Mouse (Mus musculus) heart, postnatal 0 days (tissue): ENCODE measurements around the gene Iqch. TPM values are rescaled to one million over a fixed set of nuclear protein-coding genes. Genes with fewer than 3 reads are reported as not detected.

Experiments
- ATAC-seq: fragments of 200-750 bp; cut with Nextera tagmentation; 2 replicates; pipeline ENCODE4 v1.8.0; 2017; ENCODE audit warnings: low read depth, moderate number of reproducible peaks, moderate library complexity; ENCODE audit not compliant: insufficient read depth
- DNase-seq: peaks from one replicate; pipeline ENCODE4 v3.0.0-alpha.2; 2016; ENCODE audit warnings: low spot score
- H3K27ac ChIP-seq: fragments of 300-500 bp; sonication (generic); 2 replicates; pipeline ENCODE4 v1.5.1; 2014; ENCODE audit warnings: low read depth, mild to moderate bottlenecking
- H3K27me3 ChIP-seq: fragments of 300-500 bp; sonication (generic); 2 replicates; pipeline ENCODE4 v1.6.1; 2014; ENCODE audit warnings: low read length, mixed read lengths; ENCODE audit not compliant: control insufficient read depth, insufficient read depth
- H3K36me3 ChIP-seq: fragments of 300-500 bp; sonication (generic); replicated peaks from 2 replicates; pipeline ENCODE4 v1.6.1; 2014; ENCODE audit warnings: low read length, mixed read lengths; ENCODE audit not compliant: control insufficient read depth, insufficient read depth
- H3K4me1 ChIP-seq: fragments of 300-500 bp; sonication (generic); 2 replicates; pipeline ENCODE4 v1.6.1; 2014; ENCODE audit warnings: antibody characterized with exemption; ENCODE audit not compliant: control insufficient read depth, insufficient read depth
- H3K4me2 ChIP-seq: fragments of 300-500 bp; sonication (generic); 2 replicates; pipeline ENCODE4 v1.6.1; 2014; ENCODE audit warnings: low read depth, mild to moderate bottlenecking, low read length, moderate library complexity
- H3K4me3 ChIP-seq: fragments of 300-500 bp; sonication (generic); 2 replicates; pipeline ENCODE4 v1.5.1; 2014; ENCODE audit warnings: low read depth, low read length
- H3K9ac ChIP-seq: fragments of 300-500 bp; sonication (generic); replicated peaks from 2 replicates; pipeline ENCODE4 v1.6.1; 2014; ENCODE audit warnings: low read depth, low read length, mixed read lengths
- H3K9me3 ChIP-seq: fragments of 300-500 bp; sonication (generic); replicated peaks from 2 replicates; pipeline ENCODE4 v1.6.1; 2016; ENCODE audit warnings: low read length; ENCODE audit not compliant: control insufficient read depth
- CTCF ChIP-seq: IDR thresholded peaks from 2 replicates; pipeline ENCODE4 v1.5.1; 2016; ENCODE audit warnings: antibody characterized with exemption, control low read depth, low read depth
- EP300 ChIP-seq: IDR thresholded peaks from 2 replicates; pipeline ENCODE4 v1.6.1; 2016; ENCODE audit warnings: antibody characterized with exemption, low read depth
- WGBS: fragments of 180-500 bp; shearing (Covaris S2); extraction: QIAGEN DNeasy Blood & Tissue Kit; methylation state at CpG from one replicate; pipeline ENCODE4 v1.1.7; 2014; 5-methylcytosine and 5-hydroxymethylcytosine counted together
- polyA plus RNA-seq: library from polyadenylated mRNA; unstranded; fragments of >200 nt; fragmentation: Nextera tagmentation; extraction: Ambion mirVana; gene quantifications from 2 replicates; pipeline ENCODE4 v1.2.1, GENCODE M21; 2015
- total RNA-seq: library from RNA; depleted of rRNA; stranded (reverse); fragments of >200 nt; gene quantifications from 2 replicates; pipeline ENCODE4 v1.2.3, GENCODE M21; 2014; ENCODE audit warnings: low replicate concordance

The Iqch gene
- total and polyA plus RNA-seq, 2 experiments from 2014 or later: 0.03 TPM; not detected in 1

DNA sequence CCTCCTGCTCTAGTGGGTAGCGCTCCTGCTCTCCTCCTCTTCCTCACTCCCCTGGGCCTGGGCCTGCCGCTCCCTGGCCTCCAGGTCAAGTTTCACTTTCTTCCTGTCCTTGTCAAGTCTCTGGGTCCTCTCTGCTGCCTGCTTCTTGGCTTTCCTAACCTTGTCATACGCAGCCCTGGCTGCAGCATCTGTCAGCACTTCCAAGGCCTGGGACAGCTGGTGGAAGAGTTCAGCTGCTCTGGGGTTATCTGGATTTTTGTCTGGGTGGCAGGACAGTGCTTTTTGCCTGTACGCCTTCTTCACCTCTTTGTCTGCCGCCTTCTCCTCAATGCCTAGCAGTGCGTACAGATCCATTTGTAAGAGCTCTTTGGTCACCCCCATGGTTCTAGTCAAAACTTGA is 158.6 kb downstream of the Iqch start:
- Histone ChIP-seq H3K9me3 (no peaks in the 10 kb centered on the region), H3K9ac (no peak overlapping the region), H3K27me3 (0 out of 2 replicates have a peak, but pooled peaks cover 3% of the 10 kb centered on the region), H3K4me3 (no peak overlapping the region; the same call in 1 of the 2 replicates), H3K27ac (no peak overlapping the region), H3K4me1 (no peaks in the 10 kb centered on the region; the same call in 1 of the 2 replicates), H3K36me3 (no peaks in the 10 kb centered on the region), H3K4me2 (peak overlapping the region; percentile 28)
- no peak for ATAC-seq
- no peak for TF ChIP-seq CTCF
- TF ChIP-seq EP300: no peak
- WGBS: 38% methylated on average over 6 of the region's 6 CpGs
- DNase-seq: no peak

DNA sequence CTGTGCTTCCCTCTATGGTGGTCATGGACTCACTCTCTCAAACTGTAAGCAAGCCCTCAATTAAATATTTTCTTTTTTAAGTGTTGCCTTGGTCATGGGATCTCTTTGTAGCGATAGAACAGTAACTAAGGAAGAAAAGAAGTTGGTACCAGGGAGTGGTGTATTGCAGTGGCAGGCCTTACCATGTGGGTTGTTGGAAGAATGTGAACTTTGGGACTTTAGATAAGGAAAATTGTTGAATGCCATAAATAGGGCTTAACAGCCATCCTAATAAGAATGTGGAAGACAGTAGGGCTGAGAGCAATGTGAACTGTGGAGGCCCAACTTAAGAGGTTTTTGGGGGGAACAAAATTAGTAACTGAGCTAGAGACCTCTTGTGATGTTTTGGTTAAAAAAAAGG is 171.6 kb downstream of the Iqch start:
- Histone ChIP-seq H3K27ac (no peak overlapping the region), H3K9ac (no peak overlapping the region), H3K36me3 (no peaks in the 10 kb centered on the region), H3K4me3 (no peak overlapping the region), H3K4me2 (no peak overlapping the region), H3K27me3 (no peaks in the 10 kb centered on the region), H3K4me1 (no peaks in the 10 kb centered on the region), H3K9me3 (no peaks in the 10 kb centered on the region)
- ATAC-seq (no peak), DNase-seq (no peak)
- WGBS: 65% methylated on average over 1 of the region's 1 CpGs
- TF ChIP-seq CTCF: no peak
- TF ChIP-seq EP300: no peak

DNA sequence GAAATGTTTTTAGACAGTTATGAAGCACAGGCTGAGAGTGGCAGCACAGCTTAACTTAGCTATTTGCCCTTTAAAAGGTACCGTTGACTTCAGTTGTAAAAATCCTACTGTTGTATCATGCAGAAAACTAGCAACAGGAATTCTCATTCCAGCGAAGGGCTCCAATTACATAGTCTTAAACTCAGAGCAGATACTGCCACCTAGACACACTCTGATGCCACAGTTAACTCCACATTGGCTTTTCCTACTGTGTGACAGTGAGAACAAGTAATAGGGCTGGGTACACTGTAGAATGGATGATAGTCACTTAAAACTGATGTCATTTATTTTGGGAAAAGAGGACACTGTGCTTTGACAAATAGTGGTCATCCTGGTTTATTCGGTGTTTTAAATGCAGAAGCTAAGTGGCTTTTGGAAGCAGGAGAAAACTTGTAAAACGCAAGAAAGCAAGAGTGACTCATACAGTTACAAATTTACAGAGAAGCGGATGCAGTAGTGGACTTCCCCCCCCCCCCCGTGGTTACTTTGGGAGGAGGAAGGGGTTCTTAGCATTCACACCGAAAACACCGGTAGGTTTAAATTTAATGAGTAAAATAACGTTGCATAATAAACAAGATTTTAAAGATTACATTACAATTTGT is 181.1 kb downstream of the Iqch start:
- Histone ChIP-seq H3K4me1 (no peaks in the 10 kb centered on the region), H3K36me3 (no peaks in the 10 kb centered on the region), H3K4me3 (no peak overlapping the region), H3K9me3 (no peaks in the 10 kb centered on the region), H3K27me3 (no peaks in the 10 kb centered on the region), H3K9ac (no peak overlapping the region), H3K27ac (no peak overlapping the region), H3K4me2 (no peak overlapping the region)
- ATAC-seq: no peak
- TF ChIP-seq EP300 (no peak), CTCF (peak; percentile 41)
- 60% methylated on average over 9 of the region's 9 CpGs for WGBS
- DNase-seq: no peak

DNA sequence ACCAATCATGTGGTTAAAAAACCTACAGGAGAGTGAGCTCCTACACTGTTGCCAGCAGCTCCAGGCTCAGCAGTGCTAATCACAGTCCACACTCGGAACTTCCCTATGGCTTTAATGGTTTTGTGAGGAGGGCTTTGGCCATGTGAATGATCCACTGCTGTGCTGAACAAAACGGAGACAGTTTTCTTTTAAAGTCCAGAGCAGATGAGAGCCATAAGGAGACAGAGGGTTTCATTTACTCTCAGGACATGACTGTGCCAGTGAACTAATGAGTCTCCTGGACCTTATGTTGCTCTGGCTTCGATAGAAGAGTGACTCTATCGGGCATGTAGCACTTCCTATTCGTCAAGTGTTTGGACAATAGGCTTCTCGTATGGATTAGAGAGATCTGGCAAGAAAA is 181.9 kb downstream of the Iqch start:
- Histone ChIP-seq H3K27me3 (no peaks in the 10 kb centered on the region), H3K4me3 (no peak overlapping the region), H3K36me3 (no peaks in the 10 kb centered on the region), H3K9me3 (no peaks in the 10 kb centered on the region), H3K9ac (no peak overlapping the region), H3K27ac (no peak overlapping the region), H3K4me2 (no peak overlapping the region), H3K4me1 (no peaks in the 10 kb centered on the region)
- 55% methylated on average over 6 of the region's 6 CpGs for WGBS
- ATAC-seq: no peak
- DNase-seq: no peak
- TF ChIP-seq CTCF (no peak), EP300 (no peak)

DNA sequence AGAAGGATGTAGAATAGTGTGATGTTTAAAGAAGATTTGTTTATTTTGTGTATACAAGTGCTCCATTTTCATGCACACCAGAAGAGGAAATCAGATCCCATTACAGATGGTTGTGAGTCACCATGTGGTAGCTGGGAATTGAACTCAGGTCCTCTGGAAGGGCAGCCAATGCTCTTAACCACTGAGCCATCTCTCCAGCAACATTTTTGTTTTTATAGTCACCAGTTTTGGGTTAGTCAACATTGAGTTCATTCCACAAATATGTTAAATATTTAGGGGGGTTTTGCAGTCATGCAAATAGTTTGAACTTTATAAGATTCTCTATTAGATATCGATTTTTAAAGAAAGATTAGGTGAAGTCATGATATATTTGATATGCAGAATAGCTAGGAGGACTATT is 202.1 kb downstream of the Iqch start:
- 78% methylated on average over 1 of the region's 1 CpGs for WGBS
- no peaks in the 10 kb centered on the region for H3K36me3 ChIP-seq
- H3K4me3 ChIP-seq: no peak overlapping the region
- no peak for TF ChIP-seq EP300
- TF ChIP-seq CTCF: no peak
- peaks cover 7% of the 10 kb centered on the region; the same call in 1 of the 2 replicates for H3K4me1 ChIP-seq
- H3K27me3 ChIP-seq: no peaks in the 10 kb centered on the region
- no peaks in the 10 kb centered on the region for H3K9me3 ChIP-seq
- no peak overlapping the region for H3K27ac ChIP-seq
- DNase-seq: no peak
- ATAC-seq: no peak
- no peak overlapping the region for H3K4me2 ChIP-seq
- no peak overlapping the region for H3K9ac ChIP-seq

DNA sequence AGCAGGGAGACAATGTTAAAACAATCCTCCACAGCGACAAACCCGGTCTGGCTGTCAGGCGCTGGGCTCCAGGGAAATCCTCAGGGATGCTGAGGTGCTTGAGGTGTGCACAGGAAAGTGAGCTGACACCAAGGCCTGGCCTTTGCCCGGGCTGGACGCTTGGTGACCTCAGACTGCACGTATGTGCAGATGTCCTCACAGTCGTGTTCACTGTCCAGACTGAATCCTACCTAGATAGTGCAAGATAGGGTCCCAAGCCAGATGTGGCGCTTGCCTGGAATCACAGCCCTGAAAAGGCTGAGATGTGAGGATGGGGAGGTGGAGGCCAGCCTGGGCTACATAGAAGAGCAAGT is 202.9 kb downstream of the Iqch start:
- Histone ChIP-seq H3K4me2 (peak overlapping the region; percentile 98), H3K9ac (peak overlapping the region; percentile 94), H3K4me1 (peaks cover 7% of the 10 kb centered on the region; the same call in 1 of the 2 replicates), H3K9me3 (no peaks in the 10 kb centered on the region), H3K27ac (peak overlapping the region; percentile 98), H3K4me3 (peak overlapping the region; percentile 97), H3K27me3 (no peaks in the 10 kb centered on the region), H3K36me3 (no peaks in the 10 kb centered on the region)
- no peak for DNase-seq
- ATAC-seq: peak; percentile 12
- WGBS: 3% methylated on average over 8 of the region's 8 CpGs
- TF ChIP-seq EP300 (no peak), CTCF (no peak)
